Mouse (Mus musculus): ENCODE measurements around the gene Ndst2. TPM values are rescaled to one million over a fixed set of nuclear protein-coding genes. Genes with fewer than 3 reads are reported as not detected.
A peak's percentile ranks its signal among the peaks of the same experiment; 100 is the strongest.

Ndst2 gene
- total and polyA plus RNA-seq, 3 experiments: 37.1 to 54.0 (median 39.5) TPM

DNA sequence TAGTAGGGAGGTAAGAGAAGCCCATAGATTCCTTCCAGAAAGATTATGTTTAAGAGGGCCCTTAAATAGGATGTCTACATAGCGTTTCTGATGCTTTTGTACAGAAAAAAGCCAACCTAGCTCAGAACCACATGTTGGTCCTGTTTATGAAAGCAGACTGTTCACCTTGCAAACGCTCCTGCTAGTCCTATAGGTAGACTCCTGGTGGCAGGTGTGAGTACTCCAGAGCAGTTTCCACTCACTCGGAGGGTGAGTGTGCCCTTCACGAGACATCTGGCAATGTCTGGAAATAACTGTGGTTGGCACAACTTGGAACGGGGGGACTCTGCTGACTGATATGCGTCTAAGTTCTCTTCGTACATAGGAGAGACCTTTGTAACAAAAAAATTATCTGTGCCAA, 33.6 kb upstream of the Ndst2 start:
- Histone ChIP-seq H3K4me3 (ENCODE audit: control insufficient read depth in 1 of 2, insufficient read depth in 1 of 2, low read depth in 2 of 2, low read length in 2 of 2) (no peak overlapping the region), H3K27me3 (ENCODE audit: control insufficient read depth in 1 of 2, insufficient read depth in 2 of 2, low read length in 2 of 2) (no peaks in the 10 kb centered on the region), H3K4me1 (ENCODE audit: control insufficient read depth in 1 of 2, insufficient read depth in 2 of 2, low read length in 2 of 2) (no peaks in the 10 kb centered on the region), H3K36me3 (ENCODE audit: control insufficient read depth in 1 of 2, insufficient read depth in 2 of 2, low read length in 2 of 2) (peaks cover 0 to 4% of the 10 kb centered on the region in 2 experiments; a peak in 2 of 4 replicates), H3K9ac (ENCODE audit: control insufficient read depth, low read depth, low read length, poor library complexity, severe bottlenecking) (no peak overlapping the region), H3K79me2 (ENCODE audit: control insufficient read depth, insufficient read depth, low read length, poor library complexity) (no peaks in the 10 kb centered on the region), H3K27ac (ENCODE audit: control insufficient read depth, low read depth, low read length) (no peak overlapping the region), H3K9me3 (replicated peaks; ENCODE audit: insufficient read depth, low read length) (no peaks in the 10 kb centered on the region)
- TF ChIP-seq HCFC1 (IDR thresholded peaks at IDR 0.05; ENCODE audit: low read depth, low read length) (no peak), GABPA (IDR thresholded peaks at IDR 0.05; ENCODE audit: low read depth, low read length) (no peak), CTCF (IDR thresholded peaks at IDR 0.05 in 2 of 3, conservative IDR thresholded peaks at IDR 0.05 in 1 of 3; ENCODE audit: control insufficient read depth in 1 of 3, insufficient read depth in 1 of 3, low read depth in 2 of 3, low read length in 3 of 3, poor library complexity in 1 of 3, severe bottlenecking in 1 of 3) (no peak), MXI1 (IDR thresholded peaks at IDR 0.05; ENCODE audit: low read depth, low read length) (no peak), MAZ (IDR thresholded peaks at IDR 0.05; ENCODE audit: low read depth, low read length) (no peak), RAD21 (IDR thresholded peaks at IDR 0.05; ENCODE audit: low read depth, low read length) (no peak), ELF1 (IDR thresholded peaks at IDR 0.05; ENCODE audit: low read depth, low read length) (no peak), ZC3H11A (IDR thresholded peaks at IDR 0.05; ENCODE audit: low read depth, low read length) (no peak), USF1 (IDR thresholded peaks at IDR 0.05; ENCODE audit: low read depth, low read length) (no peak), MAFK (IDR thresholded peaks at IDR 0.05; ENCODE audit: borderline replicate concordance, low read depth, low read length) (no peak), NELFE (IDR thresholded peaks at IDR 0.05; ENCODE audit: low read depth, low read length) (no peak), BHLHE40 (IDR thresholded peaks at IDR 0.05; ENCODE audit: borderline replicate concordance, low read depth, low read length) (no peak)
- DNase-seq (ENCODE audit: low read depth, low spot score): no peak

GRCm38 (mm10) chr14:20765642-20766258, 31.4 kb upstream of the Ndst2 start:
- peaks cover 0 to 4% of the 10 kb centered on the region in 2 experiments; a peak in 2 of 4 replicates for H3K36me3 ChIP-seq (ENCODE audit: control insufficient read depth in 1 of 2, insufficient read depth in 2 of 2, low read length in 2 of 2)
- no peaks in the 10 kb centered on the region for H3K27me3 ChIP-seq (ENCODE audit: control insufficient read depth in 1 of 2, insufficient read depth in 2 of 2, low read length in 2 of 2)
- H3K4me3 ChIP-seq (ENCODE audit: control insufficient read depth in 1 of 2, insufficient read depth in 1 of 2, low read depth in 2 of 2, low read length in 2 of 2): no peak overlapping the region
- no peaks in the 10 kb centered on the region for H3K4me1 ChIP-seq (ENCODE audit: control insufficient read depth in 1 of 2, insufficient read depth in 2 of 2, low read length in 2 of 2)
- H3K9me3 ChIP-seq (replicated peaks; ENCODE audit: insufficient read depth, low read length): no peaks in the 10 kb centered on the region
- H3K27ac ChIP-seq (ENCODE audit: control insufficient read depth, low read depth, low read length): no peak overlapping the region
- DNase-seq (ENCODE audit: low read depth, low spot score): peak; percentile 77
- TF ChIP-seq HCFC1 (IDR thresholded peaks at IDR 0.05; ENCODE audit: low read depth, low read length): no peak
- TF ChIP-seq CTCF (IDR thresholded peaks at IDR 0.05 in 2 of 3, conservative IDR thresholded peaks at IDR 0.05 in 1 of 3; ENCODE audit: control insufficient read depth in 1 of 3, insufficient read depth in 1 of 3, low read depth in 2 of 3, low read length in 3 of 3, poor library complexity in 1 of 3, severe bottlenecking in 1 of 3): peak; percentile 87 to 93 (median 90)
- TF ChIP-seq TBP (IDR thresholded peaks at IDR 0.05; ENCODE audit: low read depth, low read length): 0 out of 2 replicates have a peak, but pooled peaks have one; percentile 19
- no peak for TF ChIP-seq POLR2AphosphoS5 (IDR thresholded peaks at IDR 0.05; ENCODE audit: borderline replicate concordance, low read depth, low read length)
- TF ChIP-seq MAFK (IDR thresholded peaks at IDR 0.05; ENCODE audit: borderline replicate concordance, low read depth, low read length): no peak
- TF ChIP-seq ZNF384 (IDR thresholded peaks at IDR 0.05; ENCODE audit: low read depth, low read length): no peak
- 0 out of 2 replicates have a peak, but pooled peaks have one; percentile 31 for TF ChIP-seq BHLHE40 (IDR thresholded peaks at IDR 0.05; ENCODE audit: borderline replicate concordance, low read depth, low read length)
- TF ChIP-seq POLR2AphosphoS2 (IDR thresholded peaks at IDR 0.05; ENCODE audit: low read length): no peak
- no peak for TF ChIP-seq MYC (IDR thresholded peaks at IDR 0.05; ENCODE audit: low read depth, low read length)
- TF ChIP-seq RAD21 (IDR thresholded peaks at IDR 0.05; ENCODE audit: low read depth, low read length): peak; percentile 61
- TF ChIP-seq SMC3 (IDR thresholded peaks at IDR 0.05; ENCODE audit: low read depth, low read length): peak; percentile 86
- TF ChIP-seq ZC3H11A (IDR thresholded peaks at IDR 0.05; ENCODE audit: low read depth, low read length): peak; percentile 55; the same call in 1 of the 2 replicates
- no peak for TF ChIP-seq MEF2A (IDR thresholded peaks at IDR 0.05; ENCODE audit: extremely low read depth, insufficient replicate concordance, low read depth, low read length, poor library complexity, severe bottlenecking)
- no peak overlapping the region for H3K9ac ChIP-seq (ENCODE audit: control insufficient read depth, low read depth, low read length, poor library complexity, severe bottlenecking)
- no peaks in the 10 kb centered on the region for H3K79me2 ChIP-seq (ENCODE audit: control insufficient read depth, insufficient read depth, low read length, poor library complexity)
